Mouse (Mus musculus): ENCODE data around the gene Egln1.

Gene Egln1

GRCm38 (mm10) chr8:124897386-124898250 lies 51.5 kb downstream of the Egln1 start, which contains the start of the genes Exoc8 and Sprtn:
Gene Exoc8, minus strand, starts transcription at chr8:124897705.
Gene Sprtn, plus strand, starts transcription at chr8:124897886.
- DNase-seq = peak; percentile 98 to 99

DNA sequence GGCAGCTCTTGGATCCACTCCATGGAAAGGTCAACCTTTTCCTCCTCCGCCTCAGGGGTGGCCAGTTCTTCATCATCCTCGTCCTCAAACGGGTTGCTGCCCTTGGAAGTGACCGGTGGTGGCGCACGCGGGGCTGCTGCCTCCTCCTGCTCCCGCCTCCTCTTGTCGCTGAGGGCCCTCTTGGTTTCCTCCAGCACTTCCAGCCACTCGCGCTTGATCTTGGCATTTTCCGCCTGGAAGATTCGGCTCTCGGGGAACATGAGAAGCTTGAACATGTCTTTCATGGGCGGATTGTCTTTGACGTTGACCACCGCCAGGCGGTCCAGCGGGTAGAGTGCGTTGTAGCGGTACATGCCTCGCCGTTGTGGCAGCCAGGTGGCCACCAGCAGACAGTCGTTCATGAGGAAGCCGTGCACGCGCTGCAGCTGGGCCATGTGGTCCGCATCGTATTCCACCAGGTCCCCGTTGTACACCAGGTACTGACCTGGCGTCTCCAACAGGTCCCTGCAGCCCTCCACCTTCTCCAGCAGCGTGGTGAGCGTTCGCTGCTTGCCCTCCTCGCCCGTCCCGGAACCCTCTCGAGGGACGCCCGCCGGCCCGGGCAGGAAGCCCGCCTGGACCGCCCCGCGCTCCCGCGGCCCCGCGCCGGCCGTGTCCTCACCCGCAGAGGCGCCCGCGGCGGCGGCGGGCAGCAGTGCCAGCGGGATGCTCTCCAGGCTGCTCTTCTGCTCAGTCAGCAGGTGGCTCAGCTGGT lies 52.3 kb downstream of the Egln1 start:
- peak; percentile 89 to 92 for DNase-seq

DNA sequence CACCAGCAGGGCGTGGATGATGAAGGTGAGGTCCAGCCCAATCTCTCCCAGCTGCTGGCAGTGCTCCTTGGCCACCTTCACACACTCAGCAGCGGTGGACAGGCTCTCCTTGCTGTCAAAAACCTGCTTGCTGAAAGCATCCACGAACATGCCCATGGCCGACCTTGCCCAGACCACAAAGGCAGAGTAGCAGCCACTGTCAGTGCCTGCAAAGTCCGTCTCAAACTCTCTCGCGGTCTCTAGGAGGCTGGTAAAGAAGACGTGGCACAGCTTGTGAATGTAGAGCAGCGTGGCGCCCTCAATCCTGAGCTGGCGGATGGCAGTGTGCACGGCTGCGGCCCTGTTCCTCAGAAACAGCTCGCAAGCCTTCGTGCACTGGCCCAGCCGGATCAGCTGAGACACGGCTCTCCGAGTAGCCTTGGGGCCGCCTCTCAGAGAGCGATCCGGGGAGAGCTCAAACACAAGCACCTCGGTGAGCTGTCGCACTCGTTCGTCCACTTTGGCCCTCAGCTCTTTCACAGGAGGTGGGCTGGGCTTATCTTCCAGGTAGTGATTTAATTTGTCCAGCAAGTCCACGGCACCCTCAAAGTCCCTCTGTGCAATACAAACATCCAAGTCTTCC lies 53.0 kb downstream of the Egln1 start:
- no peak for DNase-seq

- DNase-seq = no peak
Measured at GRCm38 (mm10) chr8:124892596-124892995, 56.5 kb downstream of the Egln1 start.

DNA sequence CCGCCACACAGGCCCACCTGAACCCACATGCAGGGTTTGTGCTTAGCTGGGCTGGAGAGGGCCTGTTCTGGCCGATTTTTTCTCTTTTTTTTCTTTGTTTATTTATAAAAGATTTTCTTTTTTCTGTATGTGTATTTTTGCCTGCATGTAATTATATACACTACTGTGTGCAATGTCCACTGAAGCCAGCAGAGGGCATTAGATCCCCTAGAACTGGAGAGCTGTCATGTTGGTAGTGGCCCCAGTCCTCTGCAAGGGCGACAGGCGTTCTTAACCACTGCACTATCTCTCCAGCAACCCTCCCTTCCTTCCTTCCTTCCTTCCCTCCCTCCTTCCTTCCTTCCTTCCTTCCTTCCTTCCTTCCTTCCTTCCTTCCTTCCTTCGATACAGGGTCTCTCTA lies 60.7 kb downstream of the Egln1 start:
- no peak for DNase-seq

DNA sequence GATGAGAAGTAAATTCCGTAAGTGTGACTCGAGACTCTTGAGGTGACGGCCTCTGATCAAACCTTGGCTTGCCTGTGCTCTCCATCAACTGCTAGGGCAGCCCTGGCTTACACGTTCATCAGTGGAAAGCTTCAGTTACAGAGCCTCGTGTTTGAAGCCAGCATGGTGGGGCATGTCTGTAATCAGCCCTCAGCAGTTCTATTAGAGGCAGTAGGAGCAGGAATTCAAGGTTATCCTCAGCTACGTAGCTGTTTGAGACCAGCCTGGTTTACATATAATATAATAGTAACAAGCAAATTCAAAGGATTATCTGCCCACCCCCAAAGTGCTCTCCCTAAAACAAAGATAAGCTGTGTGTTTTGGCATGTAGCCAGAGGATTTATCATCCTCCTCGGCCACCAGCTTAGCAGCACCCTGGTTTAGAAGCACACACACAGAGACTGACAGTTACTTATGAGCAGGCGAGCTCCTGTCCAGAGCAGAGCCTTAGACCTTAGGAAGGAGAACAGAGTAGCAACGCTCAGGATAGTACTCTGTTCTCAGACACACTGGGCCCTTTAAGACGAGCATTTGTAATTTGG lies 70.1 kb downstream of the Egln1 start:
- no peak for DNase-seq

DNA sequence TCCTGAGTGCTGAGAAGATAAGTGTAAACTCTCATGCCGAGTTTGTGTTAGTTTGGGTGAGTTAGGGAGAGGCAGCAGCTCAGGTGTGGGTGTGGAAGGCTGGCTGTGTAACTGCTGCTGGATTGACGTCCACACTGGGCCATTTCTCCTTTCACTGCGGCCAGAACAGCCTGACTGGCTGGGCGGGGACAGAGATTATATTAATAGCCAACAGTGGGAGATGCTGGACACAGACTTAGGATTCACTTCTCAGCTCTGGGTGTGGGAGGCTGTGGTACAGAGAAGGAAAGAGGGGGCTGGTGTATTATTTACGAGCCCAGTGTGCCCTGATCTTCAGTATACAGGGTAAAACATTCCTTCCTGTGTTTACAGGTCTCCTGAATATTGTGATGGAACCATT lies 71.0 kb downstream of the Egln1 start:
- no peak for DNase-seq

- DNase-seq = no peak
Measured at GRCm38 (mm10) chr8:124872690-124873089, 76.4 kb downstream of the Egln1 start.

GRCm38 (mm10) chr8:124872081-124872480 lies 77.0 kb downstream of the Egln1 start:
- DNase-seq = no peak

GRCm38 (mm10) chr8:124871474-124871873 lies 77.7 kb downstream of the Egln1 start:
- DNase-seq = no peak

- DNase-seq = no peak
Measured at GRCm38 (mm10) chr8:124869708-124870107, 79.4 kb downstream of the Egln1 start.

GRCm38 (mm10) chr8:124867126-124867525 lies 82.0 kb downstream of the Egln1 start:
- DNase-seq = peak in 1 of 2 experiments; percentile 19

- DNase-seq = no peak
Measured at GRCm38 (mm10) chr8:124866669-124867068, 82.5 kb downstream of the Egln1 start.

- DNase-seq = no peak
Measured at GRCm38 (mm10) chr8:124863729-124864128, 85.4 kb downstream of the Egln1 start.

DNA sequence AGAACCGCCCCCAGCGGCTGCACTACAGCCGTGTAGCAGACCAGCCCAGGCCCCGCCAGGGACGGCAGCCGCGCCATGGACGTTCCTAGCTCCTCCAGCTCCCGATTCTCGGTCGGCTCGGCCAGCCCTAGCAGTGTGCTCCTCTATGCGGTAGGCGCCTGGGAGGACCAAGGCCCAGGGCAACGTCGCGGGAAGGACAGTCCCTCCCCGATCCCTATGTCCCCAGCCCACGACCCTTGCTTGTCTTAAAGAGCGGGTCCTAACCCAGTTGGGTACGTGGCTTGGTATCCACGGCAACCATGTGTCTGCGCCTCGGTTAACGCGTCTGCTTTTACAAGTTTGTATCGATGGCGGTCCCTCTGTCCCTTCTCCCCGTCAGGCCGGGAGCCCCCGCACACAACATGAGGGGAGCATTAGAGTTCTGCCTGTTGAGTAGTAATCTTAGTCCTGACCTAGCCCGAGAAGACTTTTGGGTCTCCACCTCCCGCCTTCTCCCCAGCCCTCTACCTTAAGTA lies 85.9 kb downstream of the Egln1 start:
- DNase-seq = no peak

DNA sequence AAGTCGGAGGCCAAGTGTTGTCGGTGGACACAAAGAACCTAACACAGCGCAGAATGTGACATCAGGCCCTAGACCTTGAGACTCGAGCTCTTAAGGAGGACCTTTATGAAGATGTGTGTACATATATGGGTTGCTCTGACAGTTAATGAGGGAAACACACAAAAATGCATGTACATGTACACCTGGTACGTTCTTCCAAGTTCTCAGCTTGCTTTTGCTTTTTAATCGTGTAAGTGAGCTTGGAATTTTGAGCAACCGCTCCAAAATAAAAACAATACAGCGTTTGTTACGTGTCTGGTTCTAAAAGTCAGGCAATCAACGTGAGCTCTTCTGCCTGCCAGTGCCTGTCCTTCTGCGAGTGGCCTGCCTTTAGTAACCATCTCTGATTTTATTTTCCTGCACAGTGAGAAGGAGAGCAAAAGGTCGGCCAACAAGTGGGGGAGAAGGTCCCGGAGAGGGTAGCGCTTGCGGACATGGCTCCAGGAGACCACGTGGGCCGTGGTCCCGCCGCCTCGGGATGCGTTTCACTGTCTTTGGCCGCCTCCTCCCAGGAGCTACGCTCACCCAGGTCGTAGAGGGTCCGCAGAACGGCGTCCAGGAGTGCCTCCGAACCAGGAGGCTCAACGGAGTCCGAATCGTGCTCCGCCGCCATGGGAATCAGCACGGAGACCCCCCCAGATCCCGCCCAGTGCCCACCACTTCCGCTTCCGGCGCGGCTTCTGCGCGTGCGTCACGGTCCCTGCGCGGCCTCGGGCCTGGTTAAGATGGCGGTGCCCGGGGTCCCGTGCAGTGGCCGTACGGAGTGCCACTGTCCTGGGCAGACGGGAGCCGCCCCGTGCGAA lies 86.6 kb downstream of the Egln1 start, which contains the start of the genes Gnpat and 2810004N23Rik:
TSS of gene Gnpat (plus strand) at position 713 of the 842 bp plus-strand sequence.
TSS of gene 2810004N23Rik (minus strand) at position 800 of the 842 bp plus-strand sequence.
- peak; percentile 95 to 96 for DNase-seq

DNA sequence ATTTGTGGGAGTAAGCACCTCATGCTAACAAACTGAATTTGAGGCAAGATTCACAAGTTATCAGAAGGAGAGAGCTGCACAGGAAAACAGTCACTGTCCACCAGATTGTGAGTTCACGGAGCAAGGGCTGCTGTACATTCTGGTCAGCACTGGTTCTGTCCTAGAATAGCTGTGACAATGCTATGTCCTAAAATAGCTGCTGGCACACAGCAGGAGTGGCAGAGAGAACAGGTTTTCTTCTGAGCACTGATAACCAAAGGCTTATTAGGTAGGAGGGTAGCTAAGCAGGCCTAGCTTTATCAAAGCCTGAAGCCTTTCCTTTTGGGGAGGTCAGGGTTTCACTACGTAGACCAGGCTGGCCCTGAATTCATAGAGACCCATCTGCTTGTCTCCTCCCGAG lies 88.9 kb downstream of the Egln1 start:
- no peak for DNase-seq

DNA sequence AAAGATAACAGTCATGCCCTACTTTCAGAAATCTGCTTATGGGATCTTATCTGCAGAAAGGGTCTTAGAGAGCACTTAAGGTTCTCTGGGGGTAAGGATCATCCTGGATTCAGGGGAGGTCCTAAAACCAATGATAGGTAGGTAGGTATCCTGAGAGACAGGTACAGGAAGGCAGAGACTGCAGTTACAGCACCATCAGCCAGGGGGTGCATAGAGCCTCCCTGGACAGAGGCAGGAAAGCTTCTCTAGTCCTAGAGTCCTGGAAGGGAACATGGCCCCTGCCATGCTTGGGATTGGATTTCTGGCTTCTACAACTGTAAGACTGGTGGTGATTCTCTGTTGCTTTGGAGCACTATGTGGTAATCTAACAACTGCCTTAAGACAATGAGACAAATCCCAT lies 89.7 kb downstream of the Egln1 start:
- DNase-seq = peak in 1 of 2 experiments; percentile 37

All from lung, postnatal 4 days (tissue).